Mouse (Mus musculus) MEL (cell line): ENCODE measurements around the gene Hs3st3b1. TPM values are rescaled to one million over a fixed set of nuclear protein-coding genes. Genes with fewer than 3 reads are reported as not detected.

Source experiments
- DNase-seq: peaks from one replicate; pipeline ENCODE4 v3.0.0; 2011; ENCODE audit warnings: low read depth, low spot score
- H3K27ac ChIP-seq: 2 replicates; pipeline ENCODE4 v1.5.1; 2012; ENCODE audit warnings: low read depth, mild to moderate bottlenecking, control low read depth, low read length, moderate library complexity; ENCODE audit not compliant: control insufficient read depth
- H3K27me3 ChIP-seq, 2 experiments: fragments of 150-350 bp in 1 of 2; sonication (generic) in 1 of 2; 2 replicates each; pipeline ENCODE4 v1.6.1; 2012; ENCODE audit warnings: low read length in 2 of 2, mild to moderate bottlenecking in 2 of 2, improper control_type of control experiment in 1 of 2, moderate library complexity in 1 of 2; ENCODE audit not compliant: insufficient read depth in 2 of 2, control insufficient read depth in 1 of 2
- H3K36me3 ChIP-seq, 2 experiments: 2 replicates each; pipeline ENCODE4 v1.6.1; 2012 to 2014; ENCODE audit warnings: low read length in 2 of 2, improper control_type of control experiment in 1 of 2, inconsistent platforms in 1 of 2, mild to moderate bottlenecking in 1 of 2; ENCODE audit not compliant: insufficient read depth in 2 of 2, control insufficient read depth in 1 of 2
- H3K4me1 ChIP-seq, 2 experiments: fragments of 150-350 bp in 1 of 2; sonication (generic) in 1 of 2; 2 replicates each; pipeline ENCODE4 v1.6.1; 2012; ENCODE audit warnings: low read length in 2 of 2, improper control_type of control experiment in 1 of 2, mild to moderate bottlenecking in 1 of 2; ENCODE audit not compliant: insufficient read depth in 2 of 2, control insufficient read depth in 1 of 2
- H3K4me3 ChIP-seq, 2 experiments: fragments of 150-350 bp in 1 of 2; sonication (generic) in 1 of 2; 2 replicates each; pipeline ENCODE4 v1.5.1; 2012; ENCODE audit warnings: low read depth in 2 of 2, low read length in 2 of 2, mild to moderate bottlenecking in 2 of 2, moderate library complexity in 2 of 2, control low read depth in 1 of 2, improper control_type of control experiment in 1 of 2; ENCODE audit not compliant: control insufficient read depth in 1 of 2, insufficient read depth in 1 of 2
- H3K79me2 ChIP-seq: 2 replicates; pipeline ENCODE4 v1.6.1; 2012; ENCODE audit warnings: mild to moderate bottlenecking, low read length, moderate library complexity; ENCODE audit not compliant: control insufficient read depth, poor library complexity, insufficient read depth
- H3K9ac ChIP-seq: 2 replicates; pipeline ENCODE4 v1.6.1; 2012; ENCODE audit warnings: low read depth, mild to moderate bottlenecking, control low read depth, low read length, moderate library complexity; ENCODE audit not compliant: control insufficient read depth, poor library complexity, severe bottlenecking
- H3K9me3 ChIP-seq: fragments of 150-350 bp; sonication (generic); replicated peaks from 2 replicates; pipeline ENCODE4 v1.6.1; 2012; ENCODE audit warnings: mild to moderate bottlenecking, low read length, improper control_type of control experiment, moderate library complexity; ENCODE audit not compliant: insufficient read depth
- CTCF ChIP-seq, 3 experiments: IDR thresholded peaks in 2 of 3; conservative IDR thresholded peaks in 1 of 3; 2 replicates each; pipeline ENCODE4 v1.5.1; 2011 to 2012; ENCODE audit warnings: low read length in 3 of 3, low read depth in 2 of 3, mild to moderate bottlenecking in 2 of 3, improper control_type of control experiment in 1 of 3, inconsistent platforms in 1 of 3, mixed read lengths in 1 of 3, moderate library complexity in 1 of 3; ENCODE audit not compliant: control insufficient read depth in 1 of 3, insufficient read depth in 1 of 3, poor library complexity in 1 of 3, severe bottlenecking in 1 of 3
- ETS1 ChIP-seq: IDR thresholded peaks from 2 replicates; pipeline ENCODE4 v1.6.1; 2012; ENCODE audit warnings: low read depth, mild to moderate bottlenecking, inconsistent platforms, low read length, improper control_type of control experiment, moderate library complexity
- MAFK ChIP-seq: IDR thresholded peaks from 2 replicates; pipeline ENCODE4 v1.6.1; 2011; ENCODE audit warnings: low read depth, mild to moderate bottlenecking, low read length, improper control_type of control experiment, borderline replicate concordance
- MAX ChIP-seq: IDR thresholded peaks from 2 replicates; pipeline ENCODE4 v1.6.1; 2011; ENCODE audit warnings: low read length, improper control_type of control experiment
- MAZ ChIP-seq: IDR thresholded peaks from 2 replicates; pipeline ENCODE4 v1.6.1; 2012; ENCODE audit warnings: low read depth, mild to moderate bottlenecking, inconsistent platforms, low read length, improper control_type of control experiment
- MEF2A ChIP-seq: IDR thresholded peaks from 2 replicates; pipeline ENCODE4 v1.6.1; 2014; ENCODE audit warnings: low read depth, mild to moderate bottlenecking, inconsistent platforms, low read length, improper control_type of control experiment; ENCODE audit not compliant: poor library complexity, insufficient replicate concordance, severe bottlenecking; ENCODE audit errors: extremely low read depth
- MYC ChIP-seq: IDR thresholded peaks from 2 replicates; pipeline ENCODE4 v1.6.1; 2011; ENCODE audit warnings: low read depth, mild to moderate bottlenecking, low read length, improper control_type of control experiment, moderate library complexity
- NELFE ChIP-seq: IDR thresholded peaks from 2 replicates; pipeline ENCODE4 v1.6.1; 2011; ENCODE audit warnings: low read depth, low read length, improper control_type of control experiment
- NRF1 ChIP-seq: IDR thresholded peaks from 2 replicates; pipeline ENCODE4 v1.6.1; 2014; ENCODE audit warnings: low read depth, mild to moderate bottlenecking, inconsistent platforms, low read length, improper control_type of control experiment, moderate library complexity; ENCODE audit not compliant: poor library complexity, insufficient read depth, severe bottlenecking
- POLR2A ChIP-seq, 2 experiments: IDR thresholded peaks; 2 replicates each; pipeline ENCODE4 v1.6.1; 2011 to 2012; ENCODE audit warnings: low read length in 2 of 2, mild to moderate bottlenecking in 2 of 2, control low read depth in 1 of 2, improper control_type of control experiment in 1 of 2, low read depth in 1 of 2, moderate library complexity in 1 of 2; ENCODE audit not compliant: control insufficient read depth in 1 of 2, insufficient read depth in 1 of 2, poor library complexity in 1 of 2
- POLR2AphosphoS2 ChIP-seq: IDR thresholded peaks from 2 replicates; pipeline ENCODE4 v1.6.1; 2011; ENCODE audit warnings: low read length, improper control_type of control experiment
- RAD21 ChIP-seq: IDR thresholded peaks from 2 replicates; pipeline ENCODE4 v1.6.1; 2011; ENCODE audit warnings: mild to moderate bottlenecking, low read depth, low read length, improper control_type of control experiment
- RCOR1 ChIP-seq: IDR thresholded peaks from 2 replicates; pipeline ENCODE4 v1.6.1; 2012; ENCODE audit warnings: low read depth, mild to moderate bottlenecking, inconsistent platforms, low read length, improper control_type of control experiment
- TBP ChIP-seq: IDR thresholded peaks from 2 replicates; pipeline ENCODE4 v1.8.0; 2011; ENCODE audit warnings: low read depth, low read length, improper control_type of control experiment
- ZC3H11A ChIP-seq: IDR thresholded peaks from 2 replicates; pipeline ENCODE4 v1.6.1; 2012; ENCODE audit warnings: low read depth, mild to moderate bottlenecking, inconsistent platforms, low read length, improper control_type of control experiment
- ZKSCAN1 ChIP-seq: IDR thresholded peaks from 2 replicates; pipeline ENCODE4 v1.6.1; 2012; ENCODE audit warnings: low read depth, mild to moderate bottlenecking, inconsistent platforms, low read length, improper control_type of control experiment, moderate library complexity
- ZNF384 ChIP-seq: IDR thresholded peaks from 2 replicates; pipeline ENCODE4 v1.6.1; 2012; ENCODE audit warnings: low read depth, mild to moderate bottlenecking, inconsistent platforms, low read length, improper control_type of control experiment
- polyA plus RNA-seq, 2 experiments: library from polyadenylated mRNA; stranded (reverse) in 1 of 2; unstranded in 1 of 2; fragments of >175 nt in 1 of 2; fragments of >200 nt in 1 of 2; gene quantifications; 2 replicates each; pipeline versions ENCODE4 v1.2.1 to v1.2.4; 2012; ENCODE audit warnings: low replicate concordance in 2 of 2, low read depth in 1 of 2; ENCODE audit not compliant: insufficient read length in 2 of 2, insufficient read depth in 1 of 2, missing spikeins in 1 of 2
- total RNA-seq: library from RNA; depleted of rRNA; stranded (reverse); fragments of 300-350 nt; gene quantifications from 2 replicates; pipeline ENCODE4 v1.2.3, GENCODE M21; 2012

Hs3st3b1 gene
- total and polyA plus RNA-seq, 3 experiments, result not detected

- Histone ChIP-seq H3K9me3 (no peaks in the 10 kb centered on the region), H3K79me2 (no peaks in the 10 kb centered on the region), H3K27ac (no peak overlapping the region)
- TF ChIP-seq NELFE, result no peak
- TF ChIP-seq MYC, result no peak
- TF ChIP-seq TBP, result no peak
- no peak for TF ChIP-seq MEF2A
- TF ChIP-seq RAD21, result no peak
- no peak for TF ChIP-seq ETS1
- TF ChIP-seq MAZ, result no peak
- no peak for TF ChIP-seq ZC3H11A
- no peak for TF ChIP-seq ZNF384
- no peak for TF ChIP-seq POLR2AphosphoS2
- TF ChIP-seq, all 39 proteins: peak for 0
- no peak overlapping the region for H3K9ac ChIP-seq
- H3K36me3 ChIP-seq, result no peaks in the 10 kb centered on the region
- DNase-seq, result no peak
- H3K4me1 ChIP-seq, result no peaks in the 10 kb centered on the region
- H3K4me3 ChIP-seq, result no peak overlapping the region
- no peaks in the 10 kb centered on the region for H3K27me3 ChIP-seq
Observed at GRCm38 (mm10) chr11:63878616-63879015, 43.5 kb downstream of the Hs3st3b1 start.

GRCm38 (mm10) chr11:63862746-63863145 is 59.3 kb downstream of the Hs3st3b1 start:
- no peak for DNase-seq
- no peak for TF ChIP-seq NRF1
- no peak for TF ChIP-seq MAX
- no peak for TF ChIP-seq ZC3H11A
- no peak for TF ChIP-seq RCOR1
- TF ChIP-seq TBP, result no peak
- TF ChIP-seq POLR2A (IDR thresholded peaks at IDR 0.05; ENCODE audit: control insufficient read depth in 1 of 2, insufficient read depth in 1 of 2, low read depth in 1 of 2, low read length in 2 of 2, poor library complexity in 1 of 2), result no peak

GRCm38 (mm10) chr11:63861982-63862381 is 60.1 kb downstream of the Hs3st3b1 start:
- Histone ChIP-seq H3K27me3 (no peaks in the 10 kb centered on the region), H3K36me3 (no peaks in the 10 kb centered on the region), H3K9ac (no peak overlapping the region), H3K9me3 (no peaks in the 10 kb centered on the region), H3K4me1 (no peaks in the 10 kb centered on the region), H3K79me2 (no peaks in the 10 kb centered on the region), H3K4me3 (no peak overlapping the region), H3K27ac (no peak overlapping the region)
- TF ChIP-seq CTCF (IDR thresholded peaks at IDR 0.05 in 2 of 3, conservative IDR thresholded peaks at IDR 0.05 in 1 of 3; ENCODE audit: control insufficient read depth in 1 of 3, insufficient read depth in 1 of 3, low read depth in 2 of 3, low read length in 3 of 3, poor library complexity in 1 of 3, severe bottlenecking in 1 of 3) (no peak), MAFK (no peak), ZKSCAN1 (no peak), ZNF384 (no peak)
- no peak for DNase-seq

More at GRCm38 (mm10) chr11:63862746-63863145, 59.3 kb downstream of the Hs3st3b1 start:
- no peak overlapping the region for H3K4me3 ChIP-seq
- H3K4me1 ChIP-seq, result no peaks in the 10 kb centered on the region
- no peaks in the 10 kb centered on the region for H3K9me3 ChIP-seq
- no peak overlapping the region for H3K27ac ChIP-seq
- no peaks in the 10 kb centered on the region for H3K27me3 ChIP-seq
- no peaks in the 10 kb centered on the region for H3K36me3 ChIP-seq
- H3K9ac ChIP-seq, result no peak overlapping the region
- no peaks in the 10 kb centered on the region for H3K79me2 ChIP-seq
